ENCODE assay signal across 9 mouse cellular contexts in genomic region chr6:128168785-128169679, GRCm38 (mm10). TPM values are rescaled to one million over a fixed set of nuclear protein-coding genes. Genes with fewer than 3 reads are reported as not detected.
A peak's percentile ranks its signal among the peaks of the same experiment; 100 is the strongest.
DNase-seq lines count a peak whose midpoint lies in the region; ATAC-seq and TF ChIP-seq lines count a peak whose summit lies in the region.
"Had no signal": no experiment of that assay in that cellular context is flagged by ENCODE, and none has a peak within 500 bp of the region (broad histone marks: within the 10 kb centered on the region; RNA-seq: fewer than 3 reads in every experiment).

No protein-coding gene starts in this region.

- no peak overlapping the region for H3K27ac ChIP-seq in heart, embryonic 12.5 days (ENCODE audit: poor library complexity, severe bottlenecking)
- no peak overlapping the region for H3K27ac ChIP-seq in neural tube, embryonic 11.5 days (ENCODE audit: low read depth, low read length)
- no peak overlapping the region for H3K27ac ChIP-seq in neural tube, embryonic 15.5 days (replicated peaks)

- 0 out of 2 replicates have a peak, but pooled peaks cover 2% of the 10 kb centered on the region for H3K4me1 ChIP-seq in heart, embryonic 12.5 days (replicated peaks)
- no peaks in the 10 kb centered on the region for H3K4me1 ChIP-seq in neural tube, embryonic 11.5 days (ENCODE audit: control insufficient read depth, insufficient read depth, low read length)
- H3K4me1 ChIP-seq in neural tube, embryonic 15.5 days: no peaks in the 10 kb centered on the region
- H3K4me1 ChIP-seq in lung, adult 2 months (ENCODE audit: control insufficient read depth, insufficient read depth, low read length): no peaks in the 10 kb centered on the region

- H3K9me3 ChIP-seq in heart, embryonic 12.5 days (replicated peaks): no peaks in the 10 kb centered on the region
- H3K9me3 ChIP-seq in neural tube, embryonic 11.5 days (ENCODE audit: control insufficient read depth, low read length): no peaks in the 10 kb centered on the region
- no peaks in the 10 kb centered on the region for H3K9me3 ChIP-seq in neural tube, embryonic 15.5 days (replicated peaks)

- no peak for ATAC-seq in heart, embryonic 12.5 days (ENCODE audit: insufficient number of reproducible peaks, low FRiP score)
- ATAC-seq in neural tube, embryonic 11.5 days (ENCODE audit: insufficient read depth, low FRiP score, low TSS enrichment): no peak
- ATAC-seq in neural tube, embryonic 15.5 days (ENCODE audit: low FRiP score): no peak

- H3K36me3 ChIP-seq in heart, embryonic 12.5 days: no peaks in the 10 kb centered on the region
- H3K36me3 ChIP-seq in neural tube, embryonic 11.5 days (ENCODE audit: control insufficient read depth, insufficient read depth, low read length): no peaks in the 10 kb centered on the region
- no peaks in the 10 kb centered on the region for H3K36me3 ChIP-seq in neural tube, embryonic 15.5 days

- H3K4me2 ChIP-seq in heart, embryonic 12.5 days: no peak overlapping the region
- no peak overlapping the region for H3K4me2 ChIP-seq in neural tube, embryonic 11.5 days (ENCODE audit: low read depth)
- H3K4me2 ChIP-seq in neural tube, embryonic 15.5 days: no peak overlapping the region

- no peak overlapping the region for H3K4me3 ChIP-seq in heart, embryonic 12.5 days
- no peak overlapping the region for H3K4me3 ChIP-seq in neural tube, embryonic 11.5 days (ENCODE audit: low read depth, low read length)
- no peak overlapping the region for H3K4me3 ChIP-seq in neural tube, embryonic 15.5 days (replicated peaks)
- H3K4me3 ChIP-seq in lung, adult 2 months (replicated peaks; ENCODE audit: extremely low read depth, low read depth, low read length): no peak overlapping the region
- H3K4me3 ChIP-seq: myocyte had no signal

- no peaks in the 10 kb centered on the region for H3K27me3 ChIP-seq in heart, embryonic 12.5 days (replicated peaks)
- H3K27me3 ChIP-seq in neural tube, embryonic 11.5 days (ENCODE audit: control insufficient read depth, insufficient read depth, low read length): no peaks in the 10 kb centered on the region
- no peaks in the 10 kb centered on the region for H3K27me3 ChIP-seq in neural tube, embryonic 15.5 days (replicated peaks)

- 53% methylated on average over 6 of the region's 6 CpGs for WGBS in heart, embryonic 12.5 days
- 63% methylated on average over 6 of the region's 6 CpGs for WGBS in neural tube, embryonic 11.5 days
- 61% methylated on average over 6 of the region's 6 CpGs for WGBS in neural tube, embryonic 15.5 days
- 52% methylated on average over 6 of the region's 6 CpGs for WGBS in lung, adult 2 months

- peak; percentile 95 for DNase-seq in heart, adult 11 months
- DNase-seq in neural tube, embryonic 11.5 days (ENCODE audit: low spot score): peak; percentile 55
- peak; percentile 16 for DNase-seq in embryo, embryonic 11.5 days (ENCODE audit: low read depth, low spot score)
- peak; percentile 30 for DNase-seq in lung, adult 2 months
- no peak for DNase-seq in urinary bladder, postnatal 25 days (ENCODE audit: low spot score)
- DNase-seq in right cerebral cortex, postnatal 25 days: no peak

- TF ChIP-seq POLR2A in lung, adult 2 months (IDR thresholded peaks at IDR 0.05; ENCODE audit: borderline replicate concordance, extremely low read depth, low read depth, low read length): no peak

- TF ChIP-seq CTCF in lung, adult 2 months (IDR thresholded peaks at IDR 0.05; ENCODE audit: insufficient read depth, low read length): no peak

- H3K9ac ChIP-seq in heart, embryonic 12.5 days: no peak overlapping the region
- no peak overlapping the region for H3K9ac ChIP-seq in neural tube, embryonic 11.5 days (ENCODE audit: low read length)
- no peak overlapping the region for H3K9ac ChIP-seq in neural tube, embryonic 15.5 days (replicated peaks)

RNA-seq across cellular contexts. Expression of gene Tspan9, which starts 25.6 kb away (rescaled TPM):
- 172 and 183 TPM in 2 replicates for polyA plus RNA-seq in heart, embryonic 12.5 days (2016; fragmentation: Nextera tagmentation; extraction: Ambion mirVana)
- 64.5 and 66.0 TPM in 2 replicates for polyA plus RNA-seq in neural tube, embryonic 11.5 days (2014; fragmentation: Nextera tagmentation; extraction: Ambion mirVana)
- 48.3 and 63.2 TPM in 2 replicates for polyA plus RNA-seq in neural tube, embryonic 15.5 days (2015; fragmentation: Nextera tagmentation; extraction: Ambion mirVana)
- polyA plus RNA-seq in lung, adult 2 months (2012; rRNA removed): 255 and 312 TPM in 2 replicates

Comparison
In these comparisons a context has a peak if more than half of its experiments do, and no peak if none do; other contexts are left out.
1. DNase-seq: peak in heart, adult 11 months (single experiment), neural tube, embryonic 11.5 days (single experiment), embryo, embryonic 11.5 days (single experiment) and lung, adult 2 months (single experiment); none in urinary bladder, postnatal 25 days (single experiment) and right cerebral cortex, postnatal 25 days (single experiment).